Mouse (Mus musculus): Measurements from ENCODE around the gene Olfr784.
"Not testable (repeated sequence)": the region's sequence is repeated elsewhere in the genome, so short reads cannot be mapped to it uniquely, and the experiment has no call there.

Olfr784 gene

GRCm38 (mm10) chr10:129383783-129384182, at the start of gene Olfr784:
Olfr784 (plus strand) TSS chr10:129384083.
- DNase-seq, result no peak

- no peak for DNase-seq
Measured at GRCm38 (mm10) chr10:129348550-129348949, 35.3 kb upstream of the Olfr784 start, which contains the start of gene Olfr782. Olfr782 (plus strand) TSS chr10:129348850.

- DNase-seq, result not testable (repeated sequence)
Measured at GRCm38 (mm10) chr10:129352475-129352874, 31.4 kb upstream of the Olfr784 start.

GRCm38 (mm10) chr10:129356496-129356895, 27.4 kb upstream of the Olfr784 start:
- DNase-seq, result not testable (repeated sequence)

- DNase-seq, result no peak
Measured at GRCm38 (mm10) chr10:129357307-129357706, 26.6 kb upstream of the Olfr784 start.

- DNase-seq, result not testable (repeated sequence)
Measured at GRCm38 (mm10) chr10:129374051-129374450, 9.8 kb upstream of the Olfr784 start.

GRCm38 (mm10) chr10:129400892-129401291, 17.0 kb downstream of the Olfr784 start:
- DNase-seq, result no peak

- no peak for DNase-seq
Measured at GRCm38 (mm10) chr10:129405126-129405525, 21.2 kb downstream of the Olfr784 start, which contains the start of gene Olfr785. Olfr785 (plus strand) TSS chr10:129405426.

GRCm38 (mm10) chr10:129427006-129427405, 43.1 kb downstream of the Olfr784 start, which contains the start of gene Olfr786:
Olfr786 (plus strand) TSS chr10:129427306.
- DNase-seq, result no peak

Measured in cerebellum, adult 11-12 months (tissue).